Mouse (Mus musculus): ENCODE results near the gene Mtor. TPM values are rescaled to one million over a fixed set of nuclear protein-coding genes. Genes with fewer than 3 reads are reported as not detected.

Mtor gene
- polyA plus RNA-seq, 1 experiment from 2014 or later: 27.2 TPM

- Histone ChIP-seq H3K9ac (ENCODE audit: low read depth, low read length) (no peak overlapping the region), H3K27me3 (ENCODE audit: control insufficient read depth, insufficient read depth, low read length) (no peaks in the 10 kb centered on the region), H3K4me1 (ENCODE audit: control insufficient read depth, insufficient read depth, low read length) (no peaks in the 10 kb centered on the region), H3K4me2 (replicated peaks; ENCODE audit: low read depth, low read length) (no peak overlapping the region), H3K36me3 (ENCODE audit: control insufficient read depth, insufficient read depth, low read length) (peaks cover 89% of the 10 kb centered on the region), H3K4me3 (ENCODE audit: low read length) (no peak overlapping the region), H3K9me3 (ENCODE audit: control insufficient read depth, low read length) (no peaks in the 10 kb centered on the region), H3K27ac (ENCODE audit: low read depth, low read length) (no peak overlapping the region)
- ATAC-seq (ENCODE audit: low FRiP score, low TSS enrichment): no peak
- 93% methylated on average over 12 of the region's 12 CpGs for whole genome bisulfite sequencing
These were observed 12.4 kb downstream of the Mtor start for GRCm38 (mm10) chr4:148460656-148461284.

GRCm38 (mm10) chr4:148461772-148462171, 13.4 kb downstream of the Mtor start:
- Histone ChIP-seq H3K9ac (ENCODE audit: low read depth, low read length) (no peak overlapping the region), H3K4me3 (ENCODE audit: low read length) (no peak overlapping the region), H3K4me1 (ENCODE audit: control insufficient read depth, insufficient read depth, low read length) (no peaks in the 10 kb centered on the region), H3K27me3 (ENCODE audit: control insufficient read depth, insufficient read depth, low read length) (no peaks in the 10 kb centered on the region), H3K36me3 (ENCODE audit: control insufficient read depth, insufficient read depth, low read length) (peaks cover 89% of the 10 kb centered on the region), H3K9me3 (ENCODE audit: control insufficient read depth, low read length) (no peaks in the 10 kb centered on the region), H3K4me2 (replicated peaks; ENCODE audit: low read depth, low read length) (no peak overlapping the region), H3K27ac (ENCODE audit: low read depth, low read length) (no peak overlapping the region)
- no peak for ATAC-seq (ENCODE audit: low FRiP score, low TSS enrichment)
- WGBS: 85% methylated on average over 4 of the region's 4 CpGs

GRCm38 (mm10) chr4:148462717-148463116, 14.3 kb downstream of the Mtor start:
- no peak overlapping the region for H3K9ac ChIP-seq (ENCODE audit: low read depth, low read length)
- no peaks in the 10 kb centered on the region for H3K4me1 ChIP-seq (ENCODE audit: control insufficient read depth, insufficient read depth, low read length)
- H3K4me3 ChIP-seq (ENCODE audit: low read length): no peak overlapping the region
- ATAC-seq (ENCODE audit: low FRiP score, low TSS enrichment): no peak
- H3K27ac ChIP-seq (ENCODE audit: low read depth, low read length): no peak overlapping the region
- H3K9me3 ChIP-seq (ENCODE audit: control insufficient read depth, low read length): no peaks in the 10 kb centered on the region
- WGBS: 96% methylated on average over 13 of the region's 13 CpGs
- H3K27me3 ChIP-seq (ENCODE audit: control insufficient read depth, insufficient read depth, low read length): no peaks in the 10 kb centered on the region
- H3K36me3 ChIP-seq (ENCODE audit: control insufficient read depth, insufficient read depth, low read length): peaks cover 90% of the 10 kb centered on the region
- no peak overlapping the region for H3K4me2 ChIP-seq (replicated peaks; ENCODE audit: low read depth, low read length)

- no peaks in the 10 kb centered on the region for H3K9me3 ChIP-seq (ENCODE audit: control insufficient read depth, low read length)
- no peaks in the 10 kb centered on the region for H3K27me3 ChIP-seq (ENCODE audit: control insufficient read depth, insufficient read depth, low read length)
- no peaks in the 10 kb centered on the region for H3K4me1 ChIP-seq (ENCODE audit: control insufficient read depth, insufficient read depth, low read length)
- H3K27ac ChIP-seq (ENCODE audit: low read depth, low read length): no peak overlapping the region
- 81% methylated on average over 14 of the region's 14 CpGs for WGBS
- no peak overlapping the region for H3K4me2 ChIP-seq (replicated peaks; ENCODE audit: low read depth, low read length)
- no peak for ATAC-seq (ENCODE audit: low FRiP score, low TSS enrichment)
- no peak overlapping the region for H3K9ac ChIP-seq (ENCODE audit: low read depth, low read length)
- H3K4me3 ChIP-seq (ENCODE audit: low read length): no peak overlapping the region
- H3K36me3 ChIP-seq (ENCODE audit: control insufficient read depth, insufficient read depth, low read length): peaks cover 92% of the 10 kb centered on the region
These were observed 15.0 kb downstream of the Mtor start for GRCm38 (mm10) chr4:148463208-148463960.

GRCm38 (mm10) chr4:148464301-148464700, 15.9 kb downstream of the Mtor start:
- no peak for ATAC-seq (ENCODE audit: low FRiP score, low TSS enrichment)
- H3K4me1 ChIP-seq (ENCODE audit: control insufficient read depth, insufficient read depth, low read length): no peaks in the 10 kb centered on the region
- no peak overlapping the region for H3K9ac ChIP-seq (ENCODE audit: low read depth, low read length)
- 94% methylated on average over 12 of the region's 12 CpGs for WGBS
- no peak overlapping the region for H3K27ac ChIP-seq (ENCODE audit: low read depth, low read length)
- H3K9me3 ChIP-seq (ENCODE audit: control insufficient read depth, low read length): no peaks in the 10 kb centered on the region
- H3K4me3 ChIP-seq (ENCODE audit: low read length): no peak overlapping the region
- H3K4me2 ChIP-seq (replicated peaks; ENCODE audit: low read depth, low read length): no peak overlapping the region
- H3K27me3 ChIP-seq (ENCODE audit: control insufficient read depth, insufficient read depth, low read length): no peaks in the 10 kb centered on the region
- H3K36me3 ChIP-seq (ENCODE audit: control insufficient read depth, insufficient read depth, low read length): peaks cover 92% of the 10 kb centered on the region

- no peaks in the 10 kb centered on the region for H3K9me3 ChIP-seq (ENCODE audit: control insufficient read depth, low read length)
- no peak overlapping the region for H3K4me2 ChIP-seq (replicated peaks; ENCODE audit: low read depth, low read length)
- H3K4me3 ChIP-seq (ENCODE audit: low read length): no peak overlapping the region
- no peaks in the 10 kb centered on the region for H3K4me1 ChIP-seq (ENCODE audit: control insufficient read depth, insufficient read depth, low read length)
- ATAC-seq (ENCODE audit: low FRiP score, low TSS enrichment): no peak
- H3K27ac ChIP-seq (ENCODE audit: low read depth, low read length): no peak overlapping the region
- whole genome bisulfite sequencing: 95% methylated on average over 12 of the region's 12 CpGs
- peaks cover 92% of the 10 kb centered on the region for H3K36me3 ChIP-seq (ENCODE audit: control insufficient read depth, insufficient read depth, low read length)
- no peaks in the 10 kb centered on the region for H3K27me3 ChIP-seq (ENCODE audit: control insufficient read depth, insufficient read depth, low read length)
- H3K9ac ChIP-seq (ENCODE audit: low read depth, low read length): no peak overlapping the region
These were observed 16.5 kb downstream of the Mtor start for GRCm38 (mm10) chr4:148464869-148465268.

GRCm38 (mm10) chr4:148466511-148467079, 18.2 kb downstream of the Mtor start:
- WGBS: 92% methylated on average over 5 of the region's 5 CpGs
- no peak overlapping the region for H3K4me3 ChIP-seq (ENCODE audit: low read length)

GRCm38 (mm10) chr4:148468396-148468795, 20.0 kb downstream of the Mtor start:
- Histone ChIP-seq H3K4me3 (ENCODE audit: low read length) (no peak overlapping the region), H3K27me3 (ENCODE audit: control insufficient read depth, insufficient read depth, low read length) (no peaks in the 10 kb centered on the region), H3K9ac (ENCODE audit: low read depth, low read length) (no peak overlapping the region), H3K4me1 (ENCODE audit: control insufficient read depth, insufficient read depth, low read length) (no peaks in the 10 kb centered on the region), H3K4me2 (replicated peaks; ENCODE audit: low read depth, low read length) (no peak overlapping the region), H3K27ac (ENCODE audit: low read depth, low read length) (no peak overlapping the region), H3K9me3 (ENCODE audit: control insufficient read depth, low read length) (no peaks in the 10 kb centered on the region), H3K36me3 (ENCODE audit: control insufficient read depth, insufficient read depth, low read length) (peaks cover 95% of the 10 kb centered on the region)
- 91% methylated on average over 10 of the region's 10 CpGs for WGBS
- ATAC-seq (ENCODE audit: low FRiP score, low TSS enrichment): no peak

More at GRCm38 (mm10) chr4:148466511-148467079, 18.2 kb downstream of the Mtor start:
- Histone ChIP-seq H3K4me2 (replicated peaks; ENCODE audit: low read depth, low read length) (no peak overlapping the region), H3K4me1 (ENCODE audit: control insufficient read depth, insufficient read depth, low read length) (no peaks in the 10 kb centered on the region), H3K36me3 (ENCODE audit: control insufficient read depth, insufficient read depth, low read length) (peaks cover 95% of the 10 kb centered on the region), H3K27ac (ENCODE audit: low read depth, low read length) (no peak overlapping the region), H3K27me3 (ENCODE audit: control insufficient read depth, insufficient read depth, low read length) (no peaks in the 10 kb centered on the region), H3K9ac (ENCODE audit: low read depth, low read length) (no peak overlapping the region), H3K9me3 (ENCODE audit: control insufficient read depth, low read length) (no peaks in the 10 kb centered on the region)
- ATAC-seq (ENCODE audit: low FRiP score, low TSS enrichment): no peak

All from kidney, embryonic 14.5 days (tissue).